Mouse (Mus musculus) thymus, adult 2 months (tissue): ENCODE data around the gene Wiz.

Experiments used
- CTCF ChIP-seq: fragments of 200-500 bp; IDR thresholded peaks from 2 replicates; pipeline ENCODE4 v1.5.1; 2012; ENCODE audit warnings: mild to moderate bottlenecking, control low read depth, low read length, moderate library complexity, borderline replicate concordance; ENCODE audit not compliant: control insufficient read depth, poor library complexity, insufficient read depth; ENCODE audit errors: extremely low read depth
- POLR2A ChIP-seq: fragments of 200-500 bp; IDR thresholded peaks from 2 replicates; pipeline ENCODE4 v1.6.1; 2012; ENCODE audit warnings: mild to moderate bottlenecking, low read length, control low read depth, moderate library complexity; ENCODE audit not compliant: control insufficient read depth, poor library complexity, insufficient read depth; ENCODE audit errors: extremely low read depth

- no peak for TF ChIP-seq CTCF
- TF ChIP-seq POLR2A: no peak
Observed at GRCm38 (mm10) chr17:32349037-32349732, 40.1 kb downstream of the Wiz start.
